Mouse (Mus musculus) lung, embryonic 16.5 days (tissue): Measurements from ENCODE around the gene Pla2g2f. TPM values are rescaled to one million over a fixed set of nuclear protein-coding genes. Genes with fewer than 3 reads are reported as not detected.

Experiments used
- ATAC-seq: fragments of 200-750 bp; cut with Nextera tagmentation; 2 replicates; pipeline ENCODE4 v1.8.0; 2017; ENCODE audit warnings: low read depth, mild to moderate bottlenecking, moderate library complexity
- H3K27ac ChIP-seq: fragments of 300-500 bp; sonication (generic); 2 replicates; pipeline ENCODE4 v1.5.1; 2014; ENCODE audit warnings: mild to moderate bottlenecking, control low read depth, low read length
- H3K27me3 ChIP-seq: fragments of 300-500 bp; sonication (generic); 2 replicates; pipeline ENCODE4 v1.6.1; 2014; ENCODE audit warnings: low read depth, low read length, mixed read lengths; ENCODE audit not compliant: control insufficient read depth, insufficient read depth
- H3K36me3 ChIP-seq: fragments of 300-500 bp; sonication (generic); 2 replicates; pipeline ENCODE4 v1.6.1; 2014; ENCODE audit warnings: low read length; ENCODE audit not compliant: control insufficient read depth, insufficient read depth
- H3K4me1 ChIP-seq: fragments of 300-500 bp; sonication (generic); replicated peaks from 2 replicates; pipeline ENCODE4 v1.6.1; 2014; ENCODE audit warnings: low read length, mixed read lengths; ENCODE audit not compliant: control insufficient read depth, insufficient read depth
- H3K4me2 ChIP-seq: fragments of 300-500 bp; sonication (generic); 2 replicates; pipeline ENCODE4 v1.6.1; 2014; ENCODE audit warnings: low read depth, low read length, control low read depth
- H3K4me3 ChIP-seq: fragments of 300-500 bp; sonication (generic); 2 replicates; pipeline ENCODE4 v1.5.1; 2014; ENCODE audit warnings: mild to moderate bottlenecking, low read length, control low read depth
- H3K9ac ChIP-seq: fragments of 300-500 bp; sonication (generic); 2 replicates; pipeline ENCODE4 v1.6.1; 2014; ENCODE audit warnings: low read length, control low read depth
- H3K9me3 ChIP-seq: fragments of 300-500 bp; sonication (generic); 2 replicates; pipeline ENCODE4 v1.6.1; 2016; ENCODE audit warnings: low read length; ENCODE audit not compliant: control insufficient read depth
- WGBS: fragments of 180-500 bp; shearing (Covaris S2); extraction: QIAGEN DNeasy Blood & Tissue Kit; methylation state at CpG from one replicate; pipeline ENCODE4 v1.1.7; 2014; 5-methylcytosine and 5-hydroxymethylcytosine counted together
- polyA plus RNA-seq: library from polyadenylated mRNA; unstranded; fragments of >200 nt; fragmentation: Nextera tagmentation; extraction: Ambion mirVana; gene quantifications from 2 replicates; pipeline ENCODE4 v1.2.1, GENCODE M21; 2015

Gene Pla2g2f
- polyA plus RNA-seq, 1 experiment from 2014 or later, result not detected

DNA sequence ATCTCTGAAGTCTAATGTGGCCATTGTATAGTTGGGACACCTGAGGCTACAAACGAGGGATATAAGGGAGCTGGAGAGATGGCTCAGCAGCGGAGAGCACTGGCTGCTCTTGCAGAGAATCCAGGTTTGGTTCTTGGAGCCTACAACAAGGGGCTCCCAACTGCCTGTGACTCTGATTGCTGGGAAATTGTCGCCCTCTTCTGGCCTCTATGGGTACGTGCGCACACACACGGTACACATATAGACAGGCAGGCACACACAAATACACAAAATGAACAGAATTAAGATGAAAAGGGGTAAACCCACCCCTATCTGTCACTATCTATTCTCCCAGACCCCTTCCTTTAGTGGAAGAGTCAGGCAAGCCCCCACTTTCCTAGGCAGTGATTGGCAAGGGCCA, 4.8 kb downstream of the Pla2g2f start:
- ATAC-seq, result no peak
- WGBS, result 96% methylated on average over 6 of the region's 6 CpGs

DNA sequence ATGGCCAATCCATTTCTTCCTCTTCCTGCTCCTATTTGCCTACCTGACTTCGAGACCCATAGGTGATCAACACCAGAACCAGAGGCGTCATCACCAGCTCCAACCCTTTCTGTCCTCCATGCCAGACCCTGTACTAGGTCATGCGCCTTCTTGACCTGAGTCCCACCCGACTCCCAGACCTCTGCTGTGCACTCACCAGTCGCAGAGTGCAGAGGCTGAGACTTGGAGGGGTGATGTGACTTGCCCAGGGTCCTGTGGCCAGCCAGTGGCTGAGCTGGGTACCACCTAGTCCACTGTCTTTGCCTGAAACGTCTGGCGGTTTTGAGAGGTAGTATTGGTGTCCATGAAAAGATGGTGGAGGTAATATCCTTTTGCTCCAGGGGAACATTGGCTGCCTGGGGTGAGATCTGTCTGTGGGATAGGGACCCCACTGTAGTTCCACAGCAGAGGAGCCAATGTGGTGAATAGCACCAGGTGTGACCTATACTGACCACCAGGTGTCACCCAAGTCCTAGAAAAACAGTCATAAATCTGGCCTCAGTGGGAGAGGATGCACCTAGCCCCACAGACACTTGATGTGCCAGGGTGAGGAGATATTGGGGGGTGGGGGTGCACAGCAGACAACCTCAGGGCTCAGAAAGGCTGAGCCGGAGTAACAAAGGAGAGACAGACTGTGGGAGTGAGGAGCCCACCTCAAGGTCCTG, 8.9 kb downstream of the Pla2g2f start:
- no peak overlapping the region for H3K27ac ChIP-seq
- no peak overlapping the region for H3K9ac ChIP-seq
- ATAC-seq, result peak; percentile 18; the same call in 1 of the 2 replicates
- H3K4me1 ChIP-seq, result peaks cover 9% of the 10 kb centered on the region; the same call in 1 of the 2 replicates
- H3K27me3 ChIP-seq, result no peaks in the 10 kb centered on the region
- WGBS, result 40% methylated on average over 8 of the region's 8 CpGs
- no peaks in the 10 kb centered on the region for H3K36me3 ChIP-seq
- H3K4me2 ChIP-seq, result no peak overlapping the region
- H3K4me3 ChIP-seq, result no peak overlapping the region
- H3K9me3 ChIP-seq, result 0 out of 2 replicates have a peak, but pooled peaks cover 2% of the 10 kb centered on the region

More for the DNA sequence above, 4.8 kb downstream of the Pla2g2f start:
- Histone ChIP-seq H3K4me2 (no peak overlapping the region), H3K4me1 (peaks cover 3% of the 10 kb centered on the region; the same call in 1 of the 2 replicates), H3K4me3 (no peak overlapping the region), H3K9me3 (0 out of 2 replicates have a peak, but pooled peaks cover 2% of the 10 kb centered on the region), H3K9ac (no peak overlapping the region), H3K36me3 (no peaks in the 10 kb centered on the region), H3K27me3 (no peaks in the 10 kb centered on the region), H3K27ac (no peak overlapping the region)

DNA sequence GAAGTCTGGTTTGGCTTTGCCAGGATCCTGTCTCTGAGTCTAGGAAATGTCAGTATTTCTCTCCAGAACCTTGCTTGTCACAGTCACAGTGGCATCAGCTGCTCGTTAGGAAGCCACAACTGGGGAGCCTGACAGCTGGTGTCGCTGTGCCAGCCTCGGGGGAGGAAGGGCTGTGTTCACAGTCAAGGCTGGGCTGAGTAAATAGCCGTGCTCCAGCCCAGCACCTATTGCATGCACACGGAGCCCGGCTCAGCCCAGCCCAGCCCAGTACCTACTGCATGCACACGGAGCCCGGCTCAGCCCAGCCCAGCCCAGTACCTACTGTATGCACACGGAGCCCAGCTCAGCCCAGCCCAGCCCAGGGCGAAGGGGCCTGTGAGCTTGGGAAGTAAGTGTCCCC, 9.6 kb downstream of the Pla2g2f start:
- Histone ChIP-seq H3K27ac (no peak overlapping the region), H3K27me3 (no peaks in the 10 kb centered on the region), H3K9me3 (0 out of 2 replicates have a peak, but pooled peaks cover 2% of the 10 kb centered on the region), H3K4me2 (no peak overlapping the region), H3K36me3 (no peaks in the 10 kb centered on the region), H3K4me3 (no peak overlapping the region), H3K9ac (no peak overlapping the region), H3K4me1 (peaks cover 9% of the 10 kb centered on the region; the same call in 1 of the 2 replicates)
- WGBS, result 39% methylated on average over 10 of the region's 10 CpGs
- peak; percentile 31; the same call in 1 of the 2 replicates for ATAC-seq

- Histone ChIP-seq H3K9ac (no peak overlapping the region), H3K4me3 (no peak overlapping the region), H3K4me2 (no peak overlapping the region), H3K9me3 (no peaks in the 10 kb centered on the region), H3K36me3 (no peaks in the 10 kb centered on the region), H3K27me3 (no peaks in the 10 kb centered on the region), H3K27ac (no peak overlapping the region), H3K4me1 (peaks cover 9% of the 10 kb centered on the region; the same call in 1 of the 2 replicates)
- ATAC-seq, result no peak
- WGBS, result 84% methylated on average over 9 of the region's 9 CpGs
Measured at GRCm38 (mm10) chr4:138746866-138747265, 10.6 kb downstream of the Pla2g2f start.

- no peak overlapping the region for H3K9ac ChIP-seq
- WGBS, result 48% methylated on average over 4 of the region's 4 CpGs
- no peak overlapping the region for H3K4me2 ChIP-seq
- no peaks in the 10 kb centered on the region for H3K36me3 ChIP-seq
- H3K27me3 ChIP-seq, result no peaks in the 10 kb centered on the region
- no peak overlapping the region for H3K4me3 ChIP-seq
- H3K27ac ChIP-seq, result no peak overlapping the region
- H3K4me1 ChIP-seq, result peaks cover 9% of the 10 kb centered on the region; the same call in 1 of the 2 replicates
- H3K9me3 ChIP-seq, result no peaks in the 10 kb centered on the region
- peak; percentile 63; the same call in 1 of the 2 replicates for ATAC-seq
Measured at GRCm38 (mm10) chr4:138745884-138746283, 11.5 kb downstream of the Pla2g2f start.

DNA sequence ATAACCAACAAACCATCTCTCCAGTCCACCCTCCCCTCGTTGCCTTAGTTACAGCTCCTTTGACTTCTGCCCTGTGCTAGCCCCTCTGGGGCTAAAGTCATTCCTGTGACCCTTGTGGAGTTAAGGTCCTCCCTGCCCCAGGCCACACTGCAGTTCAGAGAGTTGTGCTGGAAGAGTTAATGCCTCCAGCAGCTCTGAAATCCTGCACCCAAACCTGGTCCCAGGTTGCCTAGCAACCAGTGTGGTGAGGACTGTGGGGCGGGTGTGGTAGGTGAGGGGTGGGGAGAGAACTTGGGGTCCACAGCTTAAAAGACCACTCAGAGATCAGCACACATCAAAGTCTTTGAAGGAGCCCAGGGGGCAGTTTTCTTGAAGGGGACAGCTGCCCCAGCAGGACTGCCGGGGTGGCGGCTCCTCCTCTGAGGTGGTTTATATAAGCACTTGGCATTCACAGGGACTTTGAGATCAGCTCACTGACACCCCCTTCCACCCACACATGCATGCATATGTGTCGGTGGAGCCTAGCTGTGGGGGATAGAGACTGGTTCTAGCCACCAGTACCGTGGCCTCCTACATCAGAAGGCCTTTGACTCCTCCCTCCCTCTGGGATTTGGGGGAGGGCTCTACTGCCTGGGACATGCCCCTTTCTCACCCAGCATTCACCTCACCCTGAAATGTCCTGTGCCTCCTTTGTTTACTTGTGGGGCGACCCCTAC, 18.1 kb downstream of the Pla2g2f start:
- Histone ChIP-seq H3K27ac (no peak overlapping the region), H3K9me3 (no peaks in the 10 kb centered on the region), H3K36me3 (no peaks in the 10 kb centered on the region), H3K4me2 (no peak overlapping the region), H3K4me1 (peaks cover 12% of the 10 kb centered on the region), H3K4me3 (no peak overlapping the region), H3K27me3 (no peaks in the 10 kb centered on the region), H3K9ac (no peak overlapping the region)
- 24% methylated on average over 7 of the region's 7 CpGs for WGBS
- peak; percentile 34; the same call in 1 of the 2 replicates for ATAC-seq

- Histone ChIP-seq H3K9ac (peak within 1 kb of the TSS; percentile 18; the same call in 1 of the 2 replicates), H3K4me3 (no peak within 1 kb of the TSS), H3K27me3 (no peaks in the 10 kb centered on the region), H3K4me2 (no peak within 1 kb of the TSS), H3K27ac (peak within 1 kb of the TSS; percentile 68), H3K4me1 (peaks cover 12% of the 10 kb centered on the region), H3K9me3 (no peaks in the 10 kb centered on the region), H3K36me3 (no peaks in the 10 kb centered on the region)
- peak; percentile 84 for ATAC-seq
- WGBS, result 38% methylated on average over 7 of the region's 7 CpGs
Measured at GRCm38 (mm10) chr4:138737031-138737430, 20.4 kb downstream of the Pla2g2f start, which contains the start of gene Ubxn10. Ubxn10 (minus strand) TSS chr4:138737167.

- H3K27ac ChIP-seq, result no peak overlapping the region
- no peaks in the 10 kb centered on the region for H3K27me3 ChIP-seq
- WGBS, result 81% methylated on average over 4 of the region's 4 CpGs
- no peak for ATAC-seq
- H3K9me3 ChIP-seq, result no peaks in the 10 kb centered on the region
- no peak overlapping the region for H3K9ac ChIP-seq
- no peaks in the 10 kb centered on the region for H3K36me3 ChIP-seq
- no peak overlapping the region for H3K4me2 ChIP-seq
- H3K4me1 ChIP-seq, result peaks cover 12% of the 10 kb centered on the region
- H3K4me3 ChIP-seq, result no peak overlapping the region
Measured at GRCm38 (mm10) chr4:138734863-138735262, 22.6 kb downstream of the Pla2g2f start.

DNA sequence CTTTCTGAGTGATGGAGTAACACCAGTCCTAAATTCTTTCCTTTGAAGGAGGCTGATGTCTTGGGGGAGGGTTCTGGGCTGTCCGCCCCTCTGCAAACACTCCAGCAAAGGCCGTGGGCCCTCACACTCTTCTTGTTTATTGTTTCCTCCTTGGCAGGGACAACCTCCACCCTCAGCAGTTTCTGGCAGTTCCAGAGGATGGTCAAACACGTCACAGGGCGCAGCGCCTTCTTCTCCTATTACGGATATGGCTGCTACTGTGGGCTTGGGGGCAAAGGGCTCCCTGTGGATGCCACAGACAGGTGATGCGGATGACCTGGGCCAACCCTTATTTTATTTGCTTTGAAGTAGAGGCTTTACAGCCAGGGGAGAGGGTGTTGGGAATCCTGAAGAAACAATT, 23.3 kb downstream of the Pla2g2f start:
- Histone ChIP-seq H3K27me3 (no peaks in the 10 kb centered on the region), H3K36me3 (no peaks in the 10 kb centered on the region)
- ATAC-seq, result no peak; the same call in 1 of the 2 replicates

More for the DNA sequence above, 23.3 kb downstream of the Pla2g2f start:
- Histone ChIP-seq H3K4me3 (no peak overlapping the region), H3K27ac (no peak overlapping the region), H3K4me1 (peaks cover 11% of the 10 kb centered on the region), H3K9me3 (no peaks in the 10 kb centered on the region), H3K4me2 (no peak overlapping the region), H3K9ac (no peak overlapping the region)
- WGBS, result 56% methylated on average over 7 of the region's 7 CpGs
